Mouse (Mus musculus) liver, embryonic 16.5 days (tissue): ENCODE results near the gene Paqr5. TPM values are rescaled to one million over a fixed set of nuclear protein-coding genes. Genes with fewer than 3 reads are reported as not detected.

Experiments used
- ATAC-seq: fragments of 200-750 bp; cut with Nextera tagmentation; 2 replicates; pipeline ENCODE4 v1.8.0; 2017; ENCODE audit warnings: low read depth, mild to moderate bottlenecking, moderate number of reproducible peaks, moderate library complexity
- H3K27ac ChIP-seq: fragments of 300-500 bp; sonication (generic); 2 replicates; pipeline ENCODE4 v1.5.1; 2014; ENCODE audit warnings: mild to moderate bottlenecking, low read length
- H3K27me3 ChIP-seq: fragments of 300-500 bp; sonication (generic); 2 replicates; pipeline ENCODE4 v1.6.1; 2014; ENCODE audit warnings: low read depth, low read length, mixed read lengths; ENCODE audit not compliant: control insufficient read depth, insufficient read depth
- H3K36me3 ChIP-seq: fragments of 300-500 bp; sonication (generic); 2 replicates; pipeline ENCODE4 v1.6.1; 2014; ENCODE audit warnings: mild to moderate bottlenecking; ENCODE audit not compliant: control insufficient read depth, insufficient read depth
- H3K4me1 ChIP-seq: fragments of 300-500 bp; sonication (generic); 2 replicates; pipeline ENCODE4 v1.6.1; 2014; ENCODE audit warnings: low read depth, low read length, mixed read lengths; ENCODE audit not compliant: control insufficient read depth
- H3K4me2 ChIP-seq: fragments of 300-500 bp; sonication (generic); 2 replicates; pipeline ENCODE4 v1.6.1; 2014; ENCODE audit warnings: low read depth, low read length, mixed read lengths
- H3K4me3 ChIP-seq: fragments of 300-500 bp; sonication (generic); 2 replicates; pipeline ENCODE4 v1.5.1; 2014; ENCODE audit warnings: low read depth, mild to moderate bottlenecking, low read length
- H3K9ac ChIP-seq: fragments of 300-500 bp; sonication (generic); 2 replicates; pipeline ENCODE4 v1.6.1; 2014; ENCODE audit warnings: low read depth, low read length
- H3K9me3 ChIP-seq: fragments of 300-500 bp; sonication (generic); replicated peaks from 2 replicates; pipeline ENCODE4 v1.6.1; 2016; ENCODE audit warnings: low read length; ENCODE audit not compliant: control insufficient read depth
- WGBS: fragments of 180-500 bp; shearing (Covaris S2); extraction: QIAGEN DNeasy Blood & Tissue Kit; methylation state at CpG from one replicate; pipeline ENCODE4 v1.1.7; 2014; ENCODE audit not compliant: insufficient replicate concordance; 5-methylcytosine and 5-hydroxymethylcytosine counted together
- polyA plus RNA-seq: library from polyadenylated mRNA; unstranded; fragments of >200 nt; fragmentation: Nextera tagmentation; extraction: Ambion mirVana; gene quantifications from 2 replicates; pipeline ENCODE4 v1.2.1, GENCODE M21; 2015

Paqr5 gene
- polyA plus RNA-seq, 1 experiment from 2014 or later = 0.92 TPM

GRCm38 (mm10) chr9:62018229-62019093 lies 8.2 kb downstream of the Paqr5 start:
- no peaks in the 10 kb centered on the region for H3K9me3 ChIP-seq
- no peak overlapping the region for H3K9ac ChIP-seq
- no peak overlapping the region for H3K27ac ChIP-seq
- H3K4me1 ChIP-seq = peaks cover 3% of the 10 kb centered on the region
- WGBS = 38% methylated on average over 14 of the region's 14 CpGs
- H3K4me3 ChIP-seq = no peak overlapping the region
- no peaks in the 10 kb centered on the region for H3K36me3 ChIP-seq
- no peak overlapping the region for H3K4me2 ChIP-seq
- H3K27me3 ChIP-seq = no peaks in the 10 kb centered on the region
- ATAC-seq = no peak

DNA sequence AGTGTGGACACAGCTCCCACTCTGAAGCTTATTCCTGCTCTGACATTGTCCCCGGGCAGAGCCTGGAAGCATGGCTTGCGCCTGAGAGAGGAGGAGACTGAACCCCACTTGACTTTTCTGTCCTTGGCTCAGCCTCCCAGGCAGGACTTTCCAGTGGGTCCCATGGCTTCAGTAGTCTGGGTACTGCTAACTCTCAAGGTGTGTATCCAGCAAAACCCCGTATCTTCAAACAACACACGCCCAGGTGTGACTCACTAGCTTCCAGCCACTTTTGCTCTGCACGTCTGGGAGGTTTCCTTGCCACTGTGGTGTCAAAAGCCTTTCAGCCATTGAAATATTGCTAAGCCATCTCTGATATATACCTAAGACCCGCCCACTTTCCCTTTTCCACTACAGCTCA lies 9.3 kb downstream of the Paqr5 start:
- ATAC-seq = no peak
- no peak overlapping the region for H3K9ac ChIP-seq
- no peak overlapping the region for H3K4me3 ChIP-seq
- no peaks in the 10 kb centered on the region for H3K9me3 ChIP-seq
- no peak overlapping the region for H3K27ac ChIP-seq
- peaks cover 3% of the 10 kb centered on the region; the same call in 1 of the 2 replicates for H3K4me1 ChIP-seq
- WGBS = 65% methylated on average over 6 of the region's 6 CpGs
- H3K36me3 ChIP-seq = no peaks in the 10 kb centered on the region
- H3K4me2 ChIP-seq = no peak overlapping the region
- H3K27me3 ChIP-seq = no peaks in the 10 kb centered on the region

DNA sequence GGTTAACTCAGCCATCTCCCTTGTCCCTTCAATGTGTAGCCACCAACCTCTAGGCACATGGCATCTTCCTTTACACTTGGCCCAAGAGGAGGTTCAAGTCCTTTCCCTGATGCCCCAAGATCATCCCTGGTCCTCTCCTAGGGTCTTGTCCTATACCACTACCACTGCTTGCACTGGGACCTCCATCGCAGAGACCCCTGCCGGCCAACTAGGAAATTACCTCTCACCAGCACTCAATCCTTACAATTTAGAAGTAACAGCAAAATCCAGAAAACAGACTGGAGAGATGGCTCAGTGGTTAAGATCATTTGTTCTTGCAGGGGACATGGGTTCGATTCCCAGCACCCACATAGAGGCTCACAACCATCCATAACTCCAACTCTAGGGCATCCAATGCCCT lies 11.2 kb downstream of the Paqr5 start:
- no peaks in the 10 kb centered on the region for H3K27me3 ChIP-seq
- no peaks in the 10 kb centered on the region for H3K9me3 ChIP-seq
- no peak for ATAC-seq
- no peak overlapping the region for H3K4me2 ChIP-seq
- H3K4me3 ChIP-seq = no peak overlapping the region
- H3K4me1 ChIP-seq = no peaks in the 10 kb centered on the region
- no peak overlapping the region for H3K27ac ChIP-seq
- H3K36me3 ChIP-seq = no peaks in the 10 kb centered on the region
- 45% methylated on average over 3 of the region's 3 CpGs for WGBS
- no peak overlapping the region for H3K9ac ChIP-seq

GRCm38 (mm10) chr9:62013316-62014097 lies 13.1 kb downstream of the Paqr5 start:
- no peaks in the 10 kb centered on the region for H3K27me3 ChIP-seq
- no peak for ATAC-seq
- WGBS = 50% methylated on average over 12 of the region's 12 CpGs
- no peaks in the 10 kb centered on the region for H3K36me3 ChIP-seq
- no peak overlapping the region for H3K4me2 ChIP-seq
- no peak overlapping the region for H3K4me3 ChIP-seq
- no peaks in the 10 kb centered on the region for H3K9me3 ChIP-seq
- H3K9ac ChIP-seq = no peak overlapping the region
- H3K27ac ChIP-seq = no peak overlapping the region
- no peaks in the 10 kb centered on the region for H3K4me1 ChIP-seq

GRCm38 (mm10) chr9:62008360-62008759 lies 18.3 kb downstream of the Paqr5 start:
- 57% methylated on average over 5 of the region's 5 CpGs for WGBS
- peak; percentile 63 for ATAC-seq

GRCm38 (mm10) chr9:62007028-62007427 lies 19.6 kb downstream of the Paqr5 start:
- no peak overlapping the region for H3K4me3 ChIP-seq
- H3K4me1 ChIP-seq = no peaks in the 10 kb centered on the region; the same call in 1 of the 2 replicates
- ATAC-seq = no peak
- H3K4me2 ChIP-seq = no peak overlapping the region
- no peaks in the 10 kb centered on the region for H3K27me3 ChIP-seq
- H3K27ac ChIP-seq = no peak overlapping the region
- no peaks in the 10 kb centered on the region for H3K36me3 ChIP-seq
- H3K9ac ChIP-seq = no peak overlapping the region
- 53% methylated on average over 4 of the region's 4 CpGs for WGBS
- no peaks in the 10 kb centered on the region for H3K9me3 ChIP-seq

More at GRCm38 (mm10) chr9:62008360-62008759, 18.3 kb downstream of the Paqr5 start:
- H3K27ac ChIP-seq = no peak overlapping the region
- H3K4me2 ChIP-seq = no peak overlapping the region
- H3K9me3 ChIP-seq = no peaks in the 10 kb centered on the region
- H3K36me3 ChIP-seq = no peaks in the 10 kb centered on the region
- H3K27me3 ChIP-seq = no peaks in the 10 kb centered on the region
- no peak overlapping the region for H3K4me3 ChIP-seq
- no peaks in the 10 kb centered on the region; the same call in 1 of the 2 replicates for H3K4me1 ChIP-seq
- no peak overlapping the region for H3K9ac ChIP-seq

GRCm38 (mm10) chr9:62003611-62004010 lies 23.0 kb downstream of the Paqr5 start:
- no peak for ATAC-seq
- H3K4me1 ChIP-seq = peaks cover 2% of the 10 kb centered on the region; the same call in 1 of the 2 replicates
- no peak overlapping the region for H3K4me2 ChIP-seq
- no peaks in the 10 kb centered on the region for H3K9me3 ChIP-seq
- no peaks in the 10 kb centered on the region for H3K27me3 ChIP-seq
- H3K9ac ChIP-seq = no peak overlapping the region
- no peaks in the 10 kb centered on the region for H3K36me3 ChIP-seq
- H3K4me3 ChIP-seq = no peak overlapping the region
- WGBS = 60% methylated on average over 2 of the region's 2 CpGs
- no peak overlapping the region for H3K27ac ChIP-seq

GRCm38 (mm10) chr9:61999653-62000420 lies 26.8 kb downstream of the Paqr5 start:
- peak; percentile 30; the same call in 1 of the 2 replicates for ATAC-seq
- WGBS = 57% methylated on average over 6 of the region's 6 CpGs

More at GRCm38 (mm10) chr9:61999653-62000420, 26.8 kb downstream of the Paqr5 start:
- H3K27ac ChIP-seq = no peak overlapping the region
- no peak overlapping the region for H3K9ac ChIP-seq
- H3K9me3 ChIP-seq = no peaks in the 10 kb centered on the region
- no peak overlapping the region for H3K4me3 ChIP-seq
- peaks cover 2% of the 10 kb centered on the region; the same call in 1 of the 2 replicates for H3K4me1 ChIP-seq
- no peaks in the 10 kb centered on the region for H3K27me3 ChIP-seq
- H3K36me3 ChIP-seq = no peaks in the 10 kb centered on the region
- no peak overlapping the region for H3K4me2 ChIP-seq
